Mouse (Mus musculus) liver, adult (tissue): Measurements from ENCODE around the gene Rab8b.

Source experiments
- GATA4 ChIP-seq: IDR thresholded peaks from 2 replicates; pipeline ENCODE4 v1.6.1; 2014; ENCODE audit warnings: mild to moderate bottlenecking, low read length; ENCODE audit not compliant: insufficient replicate concordance

Rab8b gene

DNA sequence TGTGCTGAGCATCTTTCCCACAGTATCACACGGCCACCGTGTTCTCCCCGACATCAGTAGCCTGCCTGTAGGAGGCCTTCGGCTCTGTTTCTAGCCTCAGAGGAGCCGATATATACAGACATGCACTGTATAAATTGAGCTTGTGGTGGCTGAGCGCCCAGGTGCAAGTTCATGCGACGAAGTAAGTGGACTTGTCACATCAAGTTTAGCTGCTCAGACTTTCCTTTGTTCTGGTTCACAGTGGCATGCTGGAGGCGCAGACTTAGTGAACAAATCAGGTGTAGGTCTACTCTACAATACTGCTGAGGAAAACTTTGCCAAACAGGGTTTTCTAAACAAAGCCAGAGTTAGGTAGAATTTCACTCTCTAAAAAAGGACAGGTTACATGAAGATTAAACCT is 13.5 kb downstream of the Rab8b start:
- TF ChIP-seq GATA4 = no peak

DNA sequence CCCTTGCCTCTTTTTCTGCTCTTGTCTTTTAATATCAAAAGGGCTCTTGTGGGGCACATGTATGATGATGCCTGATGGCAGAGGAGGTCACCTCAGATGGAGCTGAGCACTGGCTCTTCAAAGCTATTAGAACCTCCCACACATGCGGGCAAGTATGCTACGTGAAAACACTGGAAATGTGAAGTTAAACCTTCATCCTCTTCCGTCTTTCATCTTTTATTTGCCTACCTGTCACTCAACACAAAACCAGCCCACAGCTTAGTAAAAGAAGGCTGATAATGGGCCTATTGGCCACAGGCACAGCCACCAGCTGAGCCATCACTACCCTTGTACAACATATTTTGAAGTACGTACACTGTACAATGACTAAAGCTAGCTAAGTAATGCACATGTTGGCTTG is 20.0 kb downstream of the Rab8b start:
- TF ChIP-seq GATA4 = no peak

DNA sequence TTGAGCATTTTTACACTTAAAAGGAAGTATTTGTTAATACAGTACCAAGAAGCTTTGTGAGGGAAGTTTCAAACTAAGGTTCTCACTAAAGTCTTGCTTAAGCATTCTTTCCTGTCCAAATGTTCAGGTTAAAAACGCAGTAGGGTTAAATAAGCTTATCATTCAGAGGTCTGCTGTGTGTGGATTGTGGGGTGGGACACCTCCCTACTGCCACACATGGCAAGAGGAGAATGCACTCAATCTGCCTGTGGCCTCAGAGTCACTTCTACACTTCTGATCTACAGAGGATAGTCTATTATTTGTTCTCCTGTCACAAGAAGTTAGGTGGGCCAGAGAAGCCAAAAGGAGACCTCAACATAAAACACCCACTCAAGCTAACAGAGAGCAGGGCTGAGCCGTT is 20.4 kb downstream of the Rab8b start:
- TF ChIP-seq GATA4 = no peak

DNA sequence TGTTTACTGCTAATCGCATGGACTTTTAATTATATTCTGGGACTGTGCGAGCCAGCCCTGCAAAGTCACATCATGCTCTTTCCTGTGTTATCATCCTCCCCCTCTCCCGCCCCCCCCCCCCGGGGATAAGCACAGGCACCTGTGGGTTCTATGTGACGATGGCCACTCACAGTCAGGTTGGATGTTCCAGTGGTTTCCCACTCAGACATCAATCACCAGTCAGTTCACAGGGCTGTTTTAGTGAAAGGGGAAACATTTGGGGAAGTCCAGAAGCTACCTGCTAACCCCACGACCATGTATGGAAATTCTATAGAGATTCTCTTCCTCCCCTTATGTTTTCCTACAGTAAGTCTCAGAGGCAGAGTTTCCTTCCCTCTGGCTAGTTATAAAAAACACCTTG is 21.6 kb downstream of the Rab8b start:
- no peak for TF ChIP-seq GATA4

DNA sequence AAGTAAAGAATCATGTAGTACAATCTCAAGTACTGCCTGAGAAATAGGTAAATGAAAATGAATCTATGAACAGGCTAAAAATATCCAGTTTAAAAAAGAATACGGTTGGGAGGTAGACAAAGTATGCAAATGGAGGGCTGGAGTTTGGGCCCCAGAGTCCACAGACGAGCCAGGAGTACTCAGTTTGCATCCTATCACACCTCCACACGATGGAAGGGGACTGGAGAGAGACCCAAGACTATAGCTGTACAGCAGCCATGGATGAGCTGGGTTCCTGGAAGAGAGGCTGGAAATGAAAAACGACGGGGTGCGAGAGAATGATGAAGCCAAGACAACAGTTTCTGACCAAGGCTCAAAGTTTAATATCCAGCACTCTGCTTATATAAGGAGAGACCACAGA is 22.5 kb downstream of the Rab8b start:
- no peak for TF ChIP-seq GATA4

DNA sequence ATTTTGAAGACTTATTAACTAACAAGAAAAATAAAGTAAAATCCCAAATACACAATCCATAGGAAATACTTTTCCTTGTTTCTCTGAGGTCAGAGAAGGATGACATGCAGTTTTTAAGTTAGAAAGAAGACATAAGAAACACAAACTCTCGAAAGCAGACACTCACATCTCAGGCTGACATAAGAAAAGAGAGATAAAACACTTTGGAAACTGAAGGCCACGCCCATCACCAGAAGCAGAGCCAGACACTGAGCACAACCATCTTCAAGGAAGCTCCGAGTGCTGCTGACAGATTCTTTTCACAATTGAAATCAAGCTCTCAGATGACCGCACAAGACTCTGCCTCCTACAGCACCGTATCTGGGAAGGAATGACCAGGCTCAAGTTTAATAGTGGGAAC is 23.5 kb downstream of the Rab8b start:
- TF ChIP-seq GATA4 = no peak

DNA sequence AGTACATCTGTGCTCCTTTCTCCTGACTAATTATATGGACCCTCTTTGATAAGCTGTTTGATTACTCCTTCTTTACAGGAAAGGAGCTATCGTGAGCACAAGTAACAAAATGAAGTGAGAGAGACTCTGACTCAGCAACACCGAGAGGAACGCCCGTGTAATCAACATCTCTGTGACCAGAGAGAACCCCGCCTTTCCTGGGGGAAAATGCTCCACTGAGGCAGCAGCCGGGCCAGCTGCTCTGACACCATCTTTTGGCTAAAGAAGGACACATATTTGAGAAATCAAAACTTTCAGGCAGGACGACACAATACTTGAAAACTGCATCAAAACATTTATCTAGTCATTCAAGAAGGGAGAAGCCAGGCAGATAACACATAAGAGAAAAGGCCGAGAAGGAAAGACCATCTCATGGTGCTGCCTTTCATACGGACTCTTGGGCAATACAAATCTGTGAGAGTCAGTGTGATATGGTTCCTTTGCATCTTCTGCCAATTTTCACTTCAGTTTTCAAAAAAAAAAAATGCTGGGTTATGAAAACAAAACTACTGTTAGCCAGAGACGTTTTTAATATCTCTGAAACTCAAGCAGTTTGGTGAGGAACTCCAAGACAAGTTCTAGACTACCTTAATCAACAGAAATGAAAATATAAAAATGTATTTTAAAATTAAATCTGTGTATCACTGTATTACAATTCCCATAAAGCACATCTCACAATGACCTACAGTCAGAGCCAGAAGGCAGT is 24.3 kb downstream of the Rab8b start:
- TF ChIP-seq GATA4 = no peak

DNA sequence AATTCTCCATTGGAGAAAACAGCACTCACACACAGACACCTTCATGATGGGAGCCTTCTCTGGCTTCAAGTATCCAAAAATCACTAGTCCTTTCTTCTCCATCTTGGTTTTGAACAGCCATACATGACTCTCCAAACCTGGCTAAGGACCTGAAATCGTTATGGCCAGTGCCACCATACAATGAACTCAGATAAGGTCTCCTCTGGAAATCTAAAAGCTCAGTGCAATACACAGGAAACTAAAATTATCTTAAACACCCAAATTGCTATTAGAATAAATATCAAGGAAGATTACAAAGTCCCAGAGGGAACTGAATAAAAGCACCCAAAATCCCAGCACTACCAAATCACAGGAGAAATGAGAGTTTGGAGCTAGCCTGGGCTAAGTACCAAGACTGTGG is 25.1 kb downstream of the Rab8b start:
- no peak for TF ChIP-seq GATA4

DNA sequence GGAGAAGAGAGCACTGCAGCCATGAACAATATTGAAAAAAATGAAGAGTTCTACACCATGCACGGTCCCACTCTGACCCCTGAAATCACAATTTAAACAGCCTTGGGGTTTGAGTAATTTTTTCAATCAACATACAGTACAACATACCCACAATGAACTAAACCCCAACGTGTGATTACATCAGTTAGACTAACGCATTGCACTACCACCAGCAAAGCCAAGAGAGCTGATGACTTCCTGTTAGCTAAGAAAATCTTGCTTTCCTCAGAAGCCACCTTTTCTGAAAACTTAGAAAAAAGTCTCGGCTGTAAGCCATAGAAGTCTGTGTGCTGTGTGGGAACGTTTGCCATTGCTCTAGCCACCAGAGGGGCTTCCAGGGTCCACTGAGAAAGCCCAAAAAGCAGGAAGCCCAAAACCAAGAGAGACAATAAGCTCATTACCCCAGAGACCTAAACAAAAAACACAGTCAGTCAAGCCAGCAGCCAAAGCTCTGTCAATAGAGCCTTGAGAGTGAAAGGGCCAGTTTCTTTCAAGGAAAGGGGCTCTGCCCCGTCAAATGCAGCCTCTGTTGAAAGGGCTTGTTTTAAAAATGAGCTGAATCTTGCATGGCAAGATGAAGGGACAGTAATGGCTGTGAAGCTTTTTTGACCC is 31.4 kb downstream of the Rab8b start:
- no peak for TF ChIP-seq GATA4

DNA sequence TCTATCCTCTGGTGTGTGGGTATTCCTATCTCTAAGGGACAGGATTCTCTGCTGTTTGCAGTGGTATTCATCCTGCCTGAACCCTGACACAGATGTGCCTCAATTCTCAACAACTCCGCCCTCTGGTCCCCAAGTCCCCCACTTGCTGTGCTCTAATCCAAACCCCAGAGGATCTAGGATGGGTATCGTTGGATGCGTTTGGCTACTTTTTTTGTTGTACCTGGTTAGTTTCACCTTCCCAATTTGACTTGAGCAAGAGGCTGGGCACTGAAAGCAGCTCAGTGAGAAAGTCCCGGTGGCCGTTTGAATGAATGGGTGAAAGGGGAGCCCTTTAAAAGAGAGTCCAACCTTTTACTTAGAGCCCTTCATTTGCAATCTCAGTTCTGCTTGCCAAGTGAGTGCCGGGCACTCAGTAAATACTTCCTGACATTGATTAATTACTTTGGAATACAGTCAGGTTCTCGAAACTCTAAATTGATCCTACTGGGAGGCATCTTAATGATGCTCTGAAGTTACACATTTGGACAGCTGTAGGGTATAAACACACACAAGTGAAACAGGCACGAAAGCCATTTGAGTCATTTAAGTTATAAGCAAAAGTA is 32.1 kb downstream of the Rab8b start:
- no peak for TF ChIP-seq GATA4

DNA sequence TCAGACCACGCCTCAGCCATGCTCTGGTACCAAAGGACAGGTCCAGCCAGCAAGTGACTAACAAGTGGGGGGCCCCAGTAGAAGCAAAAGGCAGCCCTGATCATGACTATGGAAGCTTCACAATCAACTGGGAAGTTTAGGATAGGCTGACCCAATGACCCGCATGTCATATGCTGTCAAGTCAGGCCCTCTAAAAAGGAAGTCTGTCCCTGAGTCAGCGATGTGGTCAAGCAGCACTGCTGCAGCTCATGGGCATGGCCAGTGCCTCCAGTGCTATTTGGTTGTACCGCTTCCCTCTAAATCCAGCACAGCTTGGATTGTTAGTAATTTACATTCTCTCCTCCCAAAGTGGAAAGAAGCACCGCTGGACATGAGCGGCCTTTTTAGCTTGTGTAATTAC is 32.7 kb downstream of the Rab8b start:
- TF ChIP-seq GATA4 = no peak

DNA sequence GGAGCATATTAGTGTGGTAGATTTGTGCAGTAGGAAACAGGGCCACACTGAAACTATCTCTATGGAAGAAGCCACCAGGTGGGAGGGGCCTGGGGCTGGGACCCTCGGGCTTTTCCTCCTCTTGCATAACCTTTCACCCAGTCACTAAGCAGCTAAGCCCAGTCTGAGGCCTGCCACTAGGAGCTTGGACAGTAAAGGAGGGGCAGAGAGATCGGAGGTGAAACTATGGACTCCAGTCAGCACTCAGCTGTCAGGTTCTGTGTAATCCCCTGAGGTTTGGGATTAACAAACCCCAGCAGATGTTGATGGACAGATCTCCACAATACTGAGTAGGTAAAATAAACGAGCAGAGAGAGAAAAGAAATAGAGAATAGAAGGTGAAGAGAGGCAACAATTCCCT is 33.1 kb downstream of the Rab8b start:
- no peak for TF ChIP-seq GATA4

DNA sequence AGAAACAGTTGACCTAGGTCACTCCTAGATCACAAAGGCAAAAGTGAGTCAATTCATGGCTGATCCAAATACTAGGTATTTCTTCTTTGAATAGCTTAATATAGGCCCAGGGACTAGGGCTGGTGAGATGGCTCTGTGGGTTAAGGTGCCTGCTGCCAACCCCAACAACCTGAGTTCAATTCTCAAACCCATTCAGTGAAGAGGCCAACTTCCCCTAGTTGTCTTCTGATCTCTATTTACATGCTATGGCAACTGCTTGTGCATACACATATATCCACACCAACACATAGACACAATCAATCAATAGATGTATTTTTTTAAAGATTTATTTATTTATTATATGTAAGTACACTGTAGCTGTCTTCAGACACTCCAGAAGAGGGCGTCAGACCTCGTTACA is 34.9 kb downstream of the Rab8b start:
- TF ChIP-seq GATA4 = no peak

DNA sequence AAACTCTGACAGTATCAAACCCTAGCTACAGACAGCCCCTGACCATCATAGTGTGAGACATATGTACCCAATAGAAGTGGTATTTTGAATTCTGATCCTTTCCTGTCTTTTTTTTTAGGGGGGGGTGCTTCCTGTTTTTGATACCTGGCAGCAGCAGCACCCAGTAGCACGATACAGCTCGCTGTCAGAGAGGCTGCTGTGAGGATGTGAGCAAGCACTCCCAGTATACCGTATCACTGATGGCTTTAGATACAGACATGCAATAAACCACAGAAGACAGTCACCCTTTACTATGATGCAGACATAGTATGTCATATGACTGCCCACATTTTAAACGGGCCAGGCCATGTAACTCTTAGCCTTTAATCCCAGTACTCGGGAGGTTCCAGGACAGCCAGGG is 36.0 kb downstream of the Rab8b start:
- no peak for TF ChIP-seq GATA4

DNA sequence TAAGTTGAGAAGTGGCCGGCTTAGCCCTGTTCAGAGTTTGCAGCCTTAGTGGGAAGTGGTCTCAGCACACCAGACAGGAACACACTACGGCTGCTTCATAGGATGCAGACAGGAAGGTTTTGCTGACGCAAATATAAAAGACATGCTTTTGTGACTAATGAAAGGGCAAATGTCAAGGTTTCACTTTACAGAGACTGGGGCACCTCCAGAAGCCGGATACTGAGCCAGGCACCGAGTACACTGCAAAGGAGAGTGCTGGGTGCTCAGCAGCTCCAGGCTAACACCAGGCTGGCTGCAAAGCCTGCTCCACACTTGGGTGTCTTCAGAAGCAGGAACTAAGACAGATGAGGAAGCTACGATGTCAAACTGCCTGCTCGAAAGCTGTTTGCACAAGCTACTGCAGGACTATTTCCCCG is 37.1 kb downstream of the Rab8b start:
- no peak for TF ChIP-seq GATA4

DNA sequence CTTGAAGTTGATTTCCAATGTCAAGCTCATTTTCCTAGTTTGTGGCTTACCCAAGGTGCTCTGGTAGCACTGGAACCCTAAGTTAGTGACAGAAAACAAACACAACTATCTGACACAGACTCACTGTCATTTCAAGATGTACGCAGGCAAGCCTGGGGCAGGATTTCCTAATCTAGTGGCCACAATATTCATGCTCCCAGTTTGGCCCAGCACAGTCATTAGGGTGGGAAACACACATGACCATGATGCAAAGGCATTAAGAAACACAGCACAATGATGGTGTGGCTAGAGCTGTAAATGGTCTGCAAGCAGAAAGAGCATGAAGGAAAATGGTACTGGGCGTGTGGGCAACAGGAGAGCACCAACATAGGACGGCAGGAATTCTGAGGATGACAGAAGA is 37.6 kb downstream of the Rab8b start:
- TF ChIP-seq GATA4 = no peak
